Mouse (Mus musculus): ENCODE results near the gene Rps16. TPM values are rescaled to one million over a fixed set of nuclear protein-coding genes. Genes with fewer than 3 reads are reported as not detected.

The Rps16 gene
- total and polyA plus RNA-seq, 2 experiments from 2014 or later: 158 to 536 TPM

DNA sequence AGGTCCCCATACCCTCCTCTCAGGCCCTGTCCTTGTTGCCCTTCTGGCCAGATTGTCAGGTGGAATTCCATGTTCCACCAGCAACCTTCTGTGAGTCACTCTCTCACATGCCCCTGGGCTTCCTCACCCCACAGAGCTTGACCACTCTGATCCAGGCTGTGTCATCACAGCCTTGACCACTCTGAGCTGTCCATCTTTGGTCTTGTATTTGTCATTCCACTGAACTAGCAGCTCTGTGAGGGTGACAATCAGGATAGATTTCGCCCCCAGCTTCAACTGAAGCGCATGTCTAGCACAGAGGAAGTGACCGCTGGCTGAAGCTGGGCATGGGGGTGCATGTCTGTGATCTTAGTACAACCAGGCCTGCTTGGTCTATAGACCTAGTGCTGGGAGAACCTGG lies 39.9 kb downstream of the Rps16 start:
- Histone ChIP-seq H3K4me3 (ENCODE audit: low read depth, low read length) (no peak overlapping the region), H3K27ac (ENCODE audit: low read depth, low read length) (no peak overlapping the region), H3K36me3 (ENCODE audit: insufficient read depth, low read length) (peaks cover 28% of the 10 kb centered on the region), H3K9me3 (ENCODE audit: low read length) (no peaks in the 10 kb centered on the region), H3K9ac (replicated peaks; ENCODE audit: low read length, poor library complexity, severe bottlenecking) (no peak overlapping the region), H3K4me1 (ENCODE audit: insufficient read depth, low read length) (0 out of 2 replicates have a peak, but pooled peaks cover 3% of the 10 kb centered on the region), H3K4me2 (ENCODE audit: low read depth, low read length, poor library complexity, severe bottlenecking) (no peak overlapping the region), H3K27me3 (ENCODE audit: insufficient read depth, low read length) (no peaks in the 10 kb centered on the region)
- no peak for TF ChIP-seq CTCF (IDR thresholded peaks at IDR 0.05)
- WGBS: 95% methylated on average over 3 of the region's 3 CpGs
- no peak for DNase-seq (ENCODE audit: low spot score)
- ATAC-seq (ENCODE audit: low FRiP score): no peak

DNA sequence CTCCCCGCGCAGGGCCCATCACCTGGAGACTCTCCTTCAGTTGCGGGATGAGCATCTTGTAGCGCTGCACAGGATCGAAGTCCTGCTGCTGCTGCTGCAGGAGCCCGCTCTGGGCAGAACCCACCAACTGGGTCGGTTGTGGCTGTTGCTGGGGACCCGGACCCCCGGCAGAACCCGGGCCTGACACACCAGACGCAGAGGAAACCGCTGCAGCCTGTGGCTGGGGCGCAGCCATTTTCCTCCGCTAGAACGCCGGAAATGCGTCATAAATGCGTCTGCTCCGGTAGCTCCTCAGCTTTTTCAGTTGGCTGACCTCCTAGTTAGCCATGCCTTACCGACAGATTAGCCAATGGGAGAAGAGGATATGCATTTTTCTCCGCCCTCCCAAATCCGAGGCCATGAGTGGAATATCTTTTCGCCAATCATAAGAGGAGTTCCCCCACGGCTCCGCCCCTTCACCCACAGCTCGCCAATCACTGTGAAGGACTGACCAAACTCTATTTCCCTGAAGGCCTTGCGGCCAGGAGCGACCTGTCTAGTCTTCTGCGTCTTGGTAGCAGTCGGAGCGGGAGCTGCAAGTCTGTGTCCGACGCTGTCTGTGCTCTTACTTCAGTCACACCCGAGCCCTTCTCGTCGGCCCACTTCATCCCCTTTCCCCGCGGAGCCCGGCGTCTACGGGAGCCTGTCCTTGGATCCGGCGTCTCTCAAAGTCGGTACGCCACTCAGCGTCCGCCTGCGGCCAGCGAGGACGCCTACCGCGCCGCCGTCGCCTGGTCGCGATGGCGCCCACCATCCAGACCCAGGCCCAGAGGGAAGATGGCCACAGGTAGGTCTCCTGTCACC lies 42.2 kb downstream of the Rps16 start, which contains the start of the genes Med29 and Paf1:
Gene Med29, minus strand, starts transcription at position 280 of the 843 bp plus-strand sequence.
Gene Paf1, plus strand, starts transcription at position 523 of the 843 bp plus-strand sequence.
- Histone ChIP-seq H3K27ac (ENCODE audit: low read depth, low read length) (peak within 1 kb of the TSS; percentile 77), H3K4me2 (ENCODE audit: low read depth, low read length, poor library complexity, severe bottlenecking) (peak within 1 kb of the TSS; percentile 89), H3K36me3 (ENCODE audit: insufficient read depth, low read length) (peaks cover 35% of the 10 kb centered on the region), H3K9me3 (ENCODE audit: low read length) (no peaks in the 10 kb centered on the region), H3K9ac (replicated peaks; ENCODE audit: low read length, poor library complexity, severe bottlenecking) (peak within 1 kb of the TSS; percentile 78), H3K4me3 (ENCODE audit: low read depth, low read length) (peak within 1 kb of the TSS; percentile 64), H3K4me1 (ENCODE audit: insufficient read depth, low read length) (0 out of 2 replicates have a peak, but pooled peaks cover 3% of the 10 kb centered on the region), H3K27me3 (ENCODE audit: insufficient read depth, low read length) (no peaks in the 10 kb centered on the region)
- ATAC-seq (ENCODE audit: low FRiP score) (peak; percentile 97), DNase-seq (ENCODE audit: low spot score) (peak; percentile 100)
- WGBS: under 1% methylated on average over 58 of the region's 58 CpGs
- TF ChIP-seq CTCF (IDR thresholded peaks at IDR 0.05): peak; percentile 12; the same call in 1 of the 2 replicates

GRCm38 (mm10) chr7:28393272-28393951 lies 43.0 kb downstream of the Rps16 start:
- Histone ChIP-seq H3K36me3 (ENCODE audit: insufficient read depth, low read length) (peaks cover 41% of the 10 kb centered on the region), H3K9ac (replicated peaks; ENCODE audit: low read length, poor library complexity, severe bottlenecking) (peak overlapping the region; percentile 78), H3K4me1 (ENCODE audit: insufficient read depth, low read length) (0 out of 2 replicates have a peak, but pooled peaks cover 3% of the 10 kb centered on the region), H3K9me3 (ENCODE audit: low read length) (no peaks in the 10 kb centered on the region), H3K27me3 (ENCODE audit: insufficient read depth, low read length) (no peaks in the 10 kb centered on the region), H3K4me3 (ENCODE audit: low read depth, low read length) (peak overlapping the region; percentile 64), H3K4me2 (ENCODE audit: low read depth, low read length, poor library complexity, severe bottlenecking) (peak overlapping the region; percentile 89), H3K27ac (ENCODE audit: low read depth, low read length) (peak overlapping the region; percentile 77)
- 4% methylated on average over 22 of the region's 22 CpGs for WGBS
- no peak for TF ChIP-seq CTCF (IDR thresholded peaks at IDR 0.05)
- DNase-seq (ENCODE audit: low spot score): no peak
- ATAC-seq (ENCODE audit: low FRiP score): no peak

DNA sequence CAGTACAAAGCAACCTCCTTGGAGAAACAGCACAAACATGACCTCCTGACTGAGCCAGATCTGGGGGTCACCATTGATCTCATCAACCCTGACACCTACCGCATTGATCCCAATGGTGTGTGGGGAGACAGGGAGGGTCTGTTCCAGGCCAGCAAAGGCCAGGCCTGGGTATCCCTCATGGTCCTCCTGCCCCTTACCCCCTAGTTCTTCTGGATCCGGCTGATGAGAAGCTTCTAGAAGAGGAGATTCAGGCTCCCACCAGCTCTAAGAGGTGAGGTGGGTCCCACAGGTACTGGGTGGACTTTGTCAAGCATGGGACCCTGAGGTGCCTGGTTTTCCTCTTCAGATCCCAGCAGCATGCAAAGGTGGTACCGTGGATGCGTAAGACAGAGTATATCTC lies 45.0 kb downstream of the Rps16 start:
- no peak overlapping the region for H3K4me2 ChIP-seq (ENCODE audit: low read depth, low read length, poor library complexity, severe bottlenecking)
- 95% methylated on average over 4 of the region's 4 CpGs for WGBS
- DNase-seq (ENCODE audit: low spot score): no peak
- H3K36me3 ChIP-seq (ENCODE audit: insufficient read depth, low read length): peaks cover 43% of the 10 kb centered on the region
- no peak overlapping the region for H3K27ac ChIP-seq (ENCODE audit: low read depth, low read length)
- no peak for TF ChIP-seq CTCF (IDR thresholded peaks at IDR 0.05)
- ATAC-seq (ENCODE audit: low FRiP score): no peak
- H3K9me3 ChIP-seq (ENCODE audit: low read length): no peaks in the 10 kb centered on the region
- H3K4me1 ChIP-seq (ENCODE audit: insufficient read depth, low read length): 0 out of 2 replicates have a peak, but pooled peaks cover 3% of the 10 kb centered on the region
- H3K9ac ChIP-seq (replicated peaks; ENCODE audit: low read length, poor library complexity, severe bottlenecking): no peak overlapping the region
- no peak overlapping the region for H3K4me3 ChIP-seq (ENCODE audit: low read depth, low read length)
- no peaks in the 10 kb centered on the region for H3K27me3 ChIP-seq (ENCODE audit: insufficient read depth, low read length)

GRCm38 (mm10) chr7:28398000-28398399 lies 47.5 kb downstream of the Rps16 start:
- no peak overlapping the region for H3K27ac ChIP-seq (ENCODE audit: low read depth, low read length)
- H3K36me3 ChIP-seq (ENCODE audit: insufficient read depth, low read length): peaks cover 64% of the 10 kb centered on the region

More at GRCm38 (mm10) chr7:28398000-28398399, 47.5 kb downstream of the Rps16 start:
- no peak overlapping the region for H3K9ac ChIP-seq (replicated peaks; ENCODE audit: low read length, poor library complexity, severe bottlenecking)
- WGBS: 57% methylated on average over 3 of the region's 3 CpGs
- DNase-seq (ENCODE audit: low spot score): peak; percentile 69
- peak; percentile 63 for TF ChIP-seq CTCF (IDR thresholded peaks at IDR 0.05)
- H3K4me1 ChIP-seq (ENCODE audit: insufficient read depth, low read length): no peaks in the 10 kb centered on the region
- no peaks in the 10 kb centered on the region for H3K9me3 ChIP-seq (ENCODE audit: low read length)
- no peak overlapping the region for H3K4me2 ChIP-seq (ENCODE audit: low read depth, low read length, poor library complexity, severe bottlenecking)
- no peaks in the 10 kb centered on the region for H3K27me3 ChIP-seq (ENCODE audit: insufficient read depth, low read length)
- no peak overlapping the region for H3K4me3 ChIP-seq (ENCODE audit: low read depth, low read length)
- no peak for ATAC-seq (ENCODE audit: low FRiP score)

Measured in midbrain, postnatal 0 days (tissue).